Mouse (Mus musculus) midbrain, postnatal 0 days (tissue): Measurements from ENCODE around the gene Car14. TPM values are rescaled to one million over a fixed set of nuclear protein-coding genes. Genes with fewer than 3 reads are reported as not detected.
"Not testable (repeated sequence)": the region's sequence is repeated elsewhere in the genome, so short reads cannot be mapped to it uniquely, and the experiment has no call there.

Experiments used
- ATAC-seq: fragments of 200-750 bp; cut with Nextera tagmentation; 2 replicates; pipeline ENCODE4 v1.8.0; 2017; ENCODE audit warnings: moderate number of reproducible peaks, mild to moderate bottlenecking, moderate TSS enrichment, moderate library complexity; ENCODE audit not compliant: low FRiP score
- DNase-seq: peaks from one replicate; pipeline ENCODE4 v3.0.0-alpha.2; 2015; ENCODE audit warnings: low spot score
- H3K27ac ChIP-seq: fragments of 300-500 bp; sonication (generic); 2 replicates; pipeline ENCODE4 v1.5.1; 2014; ENCODE audit warnings: low read depth, mild to moderate bottlenecking, low read length, mixed read lengths
- H3K27me3 ChIP-seq: fragments of 300-500 bp; sonication (generic); 2 replicates; pipeline ENCODE4 v1.6.1; 2014; ENCODE audit warnings: low read length, control low read depth, mixed read lengths; ENCODE audit not compliant: insufficient read depth
- H3K36me3 ChIP-seq: fragments of 300-500 bp; sonication (generic); 2 replicates; pipeline ENCODE4 v1.6.1; 2014; ENCODE audit warnings: low read length, control low read depth, mixed read lengths; ENCODE audit not compliant: insufficient read depth
- H3K4me1 ChIP-seq: fragments of 300-500 bp; sonication (generic); 2 replicates; pipeline ENCODE4 v1.6.1; 2014; ENCODE audit warnings: mild to moderate bottlenecking, control low read depth, antibody characterized with exemption, low read length, mixed read lengths; ENCODE audit not compliant: insufficient read depth
- H3K4me2 ChIP-seq: fragments of 300-500 bp; sonication (generic); 2 replicates; pipeline ENCODE4 v1.6.1; 2014; ENCODE audit warnings: low read depth, mild to moderate bottlenecking, low read length, mixed read lengths; ENCODE audit not compliant: poor library complexity, severe bottlenecking
- H3K4me3 ChIP-seq: fragments of 300-500 bp; sonication (generic); 2 replicates; pipeline ENCODE4 v1.5.1; 2014; ENCODE audit warnings: low read depth, mild to moderate bottlenecking, low read length, moderate library complexity
- H3K9ac ChIP-seq: fragments of 300-500 bp; sonication (generic); replicated peaks from 2 replicates; pipeline ENCODE4 v1.6.1; 2014; ENCODE audit warnings: mild to moderate bottlenecking, low read length, moderate library complexity, mixed read lengths; ENCODE audit not compliant: poor library complexity, severe bottlenecking
- H3K9me3 ChIP-seq: fragments of 300-500 bp; sonication (generic); 2 replicates; pipeline ENCODE4 v1.6.1; 2016; ENCODE audit warnings: low read length, control low read depth
- CTCF ChIP-seq: IDR thresholded peaks from 2 replicates; pipeline ENCODE4 v1.5.1; 2016; ENCODE audit warnings: antibody characterized with exemption, mild to moderate bottlenecking
- WGBS: fragments of 180-500 bp; shearing (Covaris S2); extraction: QIAGEN DNeasy Blood & Tissue Kit; methylation state at CpG from one replicate; pipeline ENCODE4 v1.1.7; 2014; 5-methylcytosine and 5-hydroxymethylcytosine counted together
- polyA plus RNA-seq: library from polyadenylated mRNA; unstranded; fragments of >200 nt; fragmentation: Nextera tagmentation; extraction: Ambion mirVana; gene quantifications from 2 replicates; pipeline ENCODE4 v1.2.1, GENCODE M21; 2015
- total RNA-seq: library from RNA; depleted of rRNA; stranded (reverse); fragments of >200 nt; gene quantifications from 2 replicates; pipeline ENCODE4 v1.2.3, GENCODE M21; 2014

The Car14 gene
- total and polyA plus RNA-seq, 2 experiments from 2014 or later = 5.1 to 7.5 TPM

DNA sequence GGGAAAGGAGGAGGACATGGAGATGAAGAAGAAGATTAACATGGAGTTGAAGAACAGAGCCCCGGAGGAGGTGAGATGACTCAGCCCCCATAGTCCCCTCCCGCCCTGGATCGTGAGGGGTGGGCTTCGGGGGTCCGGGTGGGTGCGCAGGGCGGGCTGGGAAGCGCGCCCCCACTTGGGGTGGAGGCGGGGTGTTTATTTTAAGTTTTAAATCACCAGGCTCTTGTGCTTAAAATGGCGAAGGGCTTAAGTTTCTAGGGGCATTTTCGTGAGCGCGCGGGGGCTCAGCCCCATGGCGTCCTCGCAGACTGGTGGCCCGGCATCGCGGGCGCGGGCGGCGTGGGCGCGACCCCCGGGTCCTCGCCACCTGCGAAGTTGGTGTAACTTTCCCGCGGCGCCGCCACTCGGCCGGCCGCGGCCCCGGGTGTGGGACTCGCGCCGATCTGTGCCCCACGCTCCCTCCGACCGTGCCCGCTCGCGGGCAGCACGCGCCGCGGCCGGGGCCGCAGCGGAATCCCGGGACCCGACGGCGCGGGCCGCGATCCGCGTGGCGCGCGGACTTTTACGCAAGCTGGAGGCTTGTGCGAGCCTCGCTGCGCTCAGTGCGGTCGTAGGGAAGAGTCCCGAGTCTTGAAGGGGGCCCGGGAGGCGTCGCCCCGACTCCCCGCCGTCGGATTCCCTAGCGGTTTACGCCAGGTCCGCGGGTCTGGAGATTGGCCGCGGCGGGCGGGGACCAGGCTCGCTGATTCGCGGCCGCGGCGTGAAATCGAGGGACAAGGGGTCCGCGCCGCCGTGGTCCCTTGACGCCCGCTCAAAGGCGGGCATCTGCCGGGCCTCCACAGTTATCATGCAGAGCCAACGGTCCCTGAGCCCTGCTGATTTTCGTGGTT, 25.3 kb upstream of the Car14 start:
- peak overlapping the region; percentile 76 for H3K4me2 ChIP-seq
- H3K4me1 ChIP-seq = no peaks in the 10 kb centered on the region
- H3K9ac ChIP-seq = peak overlapping the region; percentile 69
- ATAC-seq (peak; percentile 29), DNase-seq (peak; percentile 42)
- WGBS = under 1% methylated on average over 91 of the region's 105 CpGs
- H3K27ac ChIP-seq = peak overlapping the region; percentile 72
- no peaks in the 10 kb centered on the region for H3K9me3 ChIP-seq
- H3K4me3 ChIP-seq = peak overlapping the region; percentile 87
- H3K36me3 ChIP-seq = peaks cover 5% of the 10 kb centered on the region; the same call in 1 of the 2 replicates
- no peak for TF ChIP-seq CTCF
- H3K27me3 ChIP-seq = no peaks in the 10 kb centered on the region

DNA sequence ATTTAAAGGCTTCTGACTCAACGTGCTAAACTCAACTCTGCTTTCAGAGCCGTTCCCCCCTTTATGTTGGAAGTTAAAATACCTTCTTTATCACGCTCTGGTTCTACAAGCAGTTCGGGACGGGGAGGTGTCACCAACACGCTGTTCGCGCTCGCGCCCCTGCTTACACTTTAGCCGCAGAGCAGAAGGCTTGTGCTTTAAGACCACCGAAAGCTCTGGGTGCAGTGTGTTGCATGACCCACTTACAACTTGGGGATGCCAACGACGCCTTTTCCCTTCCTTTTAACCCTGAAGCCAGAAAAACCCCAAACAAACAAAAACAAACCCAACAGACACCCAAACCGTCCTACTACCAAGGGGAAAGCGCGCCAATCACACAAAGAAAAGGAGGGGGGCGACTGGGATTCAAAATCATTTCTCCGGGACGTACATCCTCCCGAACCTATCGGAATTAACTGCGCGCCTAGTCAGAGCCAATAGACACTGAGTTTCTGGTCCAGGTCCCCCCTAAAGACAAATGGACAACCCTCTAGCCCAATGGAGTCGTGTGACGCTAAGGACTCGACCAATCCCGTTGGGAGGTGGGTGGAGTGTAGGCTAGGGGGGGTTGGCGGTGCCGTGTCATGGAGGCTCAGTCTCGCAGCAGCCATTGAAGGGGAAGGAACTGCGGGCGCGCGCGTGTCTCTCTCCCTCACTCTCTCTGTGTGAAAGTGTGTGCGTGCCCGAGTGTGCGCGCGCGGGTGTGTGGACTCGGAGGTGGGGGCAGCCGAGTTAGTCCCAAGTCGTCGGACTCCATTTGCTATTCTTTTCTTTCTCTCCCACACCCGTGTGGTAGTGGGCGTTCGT, 24.4 kb upstream of the Car14 start, which contains the start of gene Anp32e:
Anp32e (plus strand) TSS at position 589 of the 846 bp plus-strand sequence.
- peaks cover 2% of the 10 kb centered on the region; the same call in 1 of the 2 replicates for H3K36me3 ChIP-seq
- H3K9ac ChIP-seq = peak within 1 kb of the TSS; percentile 69
- H3K4me2 ChIP-seq = peak within 1 kb of the TSS; percentile 76
- WGBS = under 1% methylated on average over 49 of the region's 49 CpGs
- ATAC-seq (peak; percentile 100), DNase-seq (peak; percentile 100)
- no peak for TF ChIP-seq CTCF
- no peaks in the 10 kb centered on the region for H3K27me3 ChIP-seq
- H3K27ac ChIP-seq = peak within 1 kb of the TSS; percentile 72
- H3K4me1 ChIP-seq = no peaks in the 10 kb centered on the region
- no peaks in the 10 kb centered on the region for H3K9me3 ChIP-seq
- H3K4me3 ChIP-seq = peak within 1 kb of the TSS; percentile 87

DNA sequence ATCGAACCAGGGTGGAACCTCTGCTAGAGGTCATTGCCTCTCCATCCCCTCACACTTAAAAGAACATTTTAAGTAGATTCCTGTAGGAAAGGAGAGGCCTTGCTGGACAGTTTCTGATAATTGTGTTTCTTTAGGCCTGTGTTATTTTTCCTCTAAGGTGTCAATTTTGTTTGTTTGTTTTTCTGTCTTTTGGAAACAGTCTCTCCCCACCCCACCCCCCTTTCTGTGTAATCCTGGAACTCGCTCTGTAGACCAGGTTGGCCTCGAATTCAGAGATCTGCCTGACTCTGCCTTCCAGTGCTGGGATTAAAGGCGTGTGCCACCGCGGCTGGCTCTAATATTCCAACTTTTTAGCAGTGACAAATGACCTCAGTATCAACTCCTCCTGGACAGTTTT, 23.8 kb upstream of the Car14 start:
- Histone ChIP-seq H3K27me3 (no peaks in the 10 kb centered on the region), H3K4me2 (peak overlapping the region; percentile 57), H3K9me3 (no peaks in the 10 kb centered on the region), H3K9ac (no peak overlapping the region), H3K36me3 (no peaks in the 10 kb centered on the region), H3K27ac (no peak overlapping the region), H3K4me3 (peak overlapping the region; percentile 87), H3K4me1 (no peaks in the 10 kb centered on the region)
- 78% methylated on average over 6 of the region's 6 CpGs for WGBS
- DNase-seq (no peak), ATAC-seq (no peak)
- no peak for TF ChIP-seq CTCF

DNA sequence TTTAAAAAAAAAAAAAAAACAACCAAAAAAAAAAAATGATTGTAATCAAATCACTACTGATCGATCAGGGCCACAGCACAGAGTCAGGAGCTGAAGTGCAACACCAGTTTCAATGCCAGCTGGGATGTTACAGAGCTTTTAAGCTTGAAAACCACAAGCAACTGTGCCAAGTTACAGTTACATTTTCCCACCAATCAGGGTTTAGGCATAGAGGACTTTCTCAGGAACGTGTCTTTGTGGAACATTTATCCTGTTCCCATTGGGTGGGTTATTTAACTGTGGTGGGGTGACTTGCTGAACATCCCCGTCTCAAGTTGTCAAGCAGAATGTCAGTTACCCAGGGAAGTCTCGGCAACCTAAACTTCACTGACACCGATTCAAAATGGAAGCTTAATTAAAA, 20.6 kb upstream of the Car14 start:
- Histone ChIP-seq H3K9ac (no peak overlapping the region), H3K27ac (no peak overlapping the region), H3K27me3 (no peaks in the 10 kb centered on the region), H3K9me3 (no peaks in the 10 kb centered on the region), H3K4me2 (no peak overlapping the region), H3K4me1 (no peaks in the 10 kb centered on the region), H3K4me3 (no peak overlapping the region), H3K36me3 (no peaks in the 10 kb centered on the region)
- 84% methylated on average over 5 of the region's 5 CpGs for WGBS
- ATAC-seq (no peak), DNase-seq (no peak)
- TF ChIP-seq CTCF = no peak

DNA sequence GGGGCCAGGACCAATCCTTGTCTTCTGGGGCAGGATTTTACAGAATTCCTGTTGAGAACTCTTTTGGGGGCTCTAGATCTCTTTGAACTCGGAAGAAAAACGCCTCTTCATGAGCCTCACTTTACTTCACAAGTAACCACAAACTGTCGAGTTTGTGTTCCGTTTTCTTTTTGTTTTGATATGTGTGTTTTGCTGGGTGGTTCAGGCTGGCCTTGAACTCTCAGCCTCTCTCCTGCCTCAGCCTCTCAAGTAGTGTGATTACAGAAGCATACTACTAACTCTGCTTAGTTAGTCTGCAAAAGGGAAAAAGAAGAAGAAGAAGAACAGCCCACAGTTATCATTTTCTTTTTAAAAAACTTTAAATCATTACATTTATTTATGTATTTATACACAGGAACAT, 19.7 kb upstream of the Car14 start:
- H3K27me3 ChIP-seq = no peaks in the 10 kb centered on the region
- 70% methylated on average over 4 of the region's 4 CpGs for WGBS

DNA sequence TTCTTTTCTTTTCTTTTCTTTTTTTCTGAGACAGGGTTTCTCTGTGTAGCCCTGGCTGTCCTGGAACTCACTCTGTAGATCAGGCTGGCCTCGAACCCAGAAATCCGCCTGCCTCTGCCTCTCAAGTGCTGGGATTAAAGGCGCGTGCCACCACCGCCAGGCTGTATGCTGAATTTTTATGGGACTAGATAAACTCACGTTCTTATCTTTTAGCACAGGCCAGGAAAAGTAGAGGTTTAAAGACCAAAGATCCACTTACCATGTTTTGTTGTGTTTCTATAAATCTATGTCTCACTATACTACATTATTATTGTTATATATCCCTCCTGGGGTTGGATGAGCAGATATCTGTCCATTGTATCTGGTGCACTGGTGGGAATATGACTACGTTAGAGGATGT, 18.9 kb upstream of the Car14 start:
- WGBS = 88% methylated on average over 7 of the region's 7 CpGs
- not testable (repeated sequence) for H3K9ac ChIP-seq, H3K4me2 ChIP-seq

More for the DNA sequence above, 19.7 kb upstream of the Car14 start:
- no peaks in the 10 kb centered on the region for H3K9me3 ChIP-seq
- no peak overlapping the region for H3K27ac ChIP-seq
- no peaks in the 10 kb centered on the region for H3K36me3 ChIP-seq
- H3K4me1 ChIP-seq = no peaks in the 10 kb centered on the region
- no peak for TF ChIP-seq CTCF
- no peak overlapping the region for H3K4me3 ChIP-seq
- no peak overlapping the region for H3K9ac ChIP-seq
- no peak overlapping the region for H3K4me2 ChIP-seq
- DNase-seq (no peak), ATAC-seq (no peak)

DNA sequence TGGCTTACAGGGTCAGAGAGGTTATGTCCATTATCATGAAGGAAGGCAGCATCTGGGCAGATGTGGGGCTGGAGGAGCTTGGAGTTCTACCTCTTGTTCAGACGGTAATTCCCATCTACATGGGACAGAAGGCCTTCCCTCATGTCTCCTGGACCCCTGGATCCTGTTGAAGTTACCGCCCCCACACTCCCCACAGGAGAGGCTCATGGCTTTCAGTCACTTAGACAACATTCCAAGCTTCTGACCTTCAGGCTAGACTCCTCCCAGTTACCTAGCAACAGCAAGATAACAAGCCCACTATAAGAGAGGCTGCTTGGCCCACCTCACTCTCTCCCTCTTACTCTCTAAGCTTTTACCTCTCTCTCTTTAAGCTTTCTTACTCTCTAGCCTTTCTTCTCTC, 16.0 kb upstream of the Car14 start:
- 50% methylated on average over 2 of the region's 2 CpGs for WGBS
- DNase-seq, ATAC-seq: not testable (repeated sequence)

More for the DNA sequence above, 18.9 kb upstream of the Car14 start:
- not testable (repeated sequence) for H3K4me1 ChIP-seq, H3K4me3 ChIP-seq, ATAC-seq, H3K27ac ChIP-seq, DNase-seq, H3K36me3 ChIP-seq, H3K27me3 ChIP-seq, H3K9me3 ChIP-seq

More for the DNA sequence above, 16.0 kb upstream of the Car14 start:
- H3K4me3 ChIP-seq, H3K9me3 ChIP-seq, H3K9ac ChIP-seq, H3K4me2 ChIP-seq, H3K36me3 ChIP-seq, H3K27me3 ChIP-seq, H3K4me1 ChIP-seq, H3K27ac ChIP-seq: not testable (repeated sequence)
